Mouse (Mus musculus) G1E (cell line): ENCODE measurements around the gene Galnt2. TPM values are rescaled to one million over a fixed set of nuclear protein-coding genes. Genes with fewer than 3 reads are reported as not detected.

Experiments used
- ATAC-seq: 2 replicates; pipeline ENCODE4 v1.8.0; 2016; ENCODE audit warnings: mild to moderate bottlenecking; ENCODE audit not compliant: insufficient number of reproducible peaks, poor library complexity, low FRiP score, severe bottlenecking; ENCODE audit errors: extremely low read depth
- DNase-seq: peaks from one replicate; pipeline ENCODE4 v3.0.0; 2012; ENCODE audit warnings: low spot score
- H3K27me3 ChIP-seq: 2 replicates; pipeline ENCODE4 v1.6.1; 2012; ENCODE audit warnings: mild to moderate bottlenecking, low read length, inconsistent platforms; ENCODE audit not compliant: insufficient read depth
- H3K36me3 ChIP-seq: replicated peaks from 2 replicates; pipeline ENCODE3; 2012; ENCODE audit warnings: mild to moderate bottlenecking, inconsistent platforms
- H3K4me1 ChIP-seq: 2 replicates; pipeline ENCODE4 v1.6.1; 2012; ENCODE audit warnings: low read depth, low read length, inconsistent platforms, mixed read lengths; ENCODE audit not compliant: insufficient read depth
- H3K4me3 ChIP-seq: 2 replicates; pipeline ENCODE4 v1.5.1; 2012; ENCODE audit warnings: low read depth, mild to moderate bottlenecking, inconsistent platforms, low read length, moderate library complexity, mixed read lengths
- H3K9me3 ChIP-seq: replicated peaks from 2 replicates; pipeline ENCODE4 v1.6.1; 2012; ENCODE audit warnings: inconsistent platforms
- CTCF ChIP-seq: IDR thresholded peaks from 2 replicates; pipeline ENCODE4 v1.5.1; 2012; ENCODE audit warnings: low read depth, low read length, inconsistent platforms, mixed read lengths
- GATA1 ChIP-seq: IDR thresholded peaks from 2 replicates; pipeline ENCODE4 v1.6.1; 2012; ENCODE audit warnings: borderline replicate concordance, low read length, inconsistent platforms, mixed read lengths
- GATA2 ChIP-seq: IDR thresholded peaks from 2 replicates; pipeline ENCODE4 v1.6.1; 2012; ENCODE audit warnings: low read depth, low read length, inconsistent platforms, borderline replicate concordance
- POLR2AphosphoS5 ChIP-seq: IDR thresholded peaks from 2 replicates; pipeline ENCODE4 v1.6.1; 2012; ENCODE audit warnings: low read depth, low read length, inconsistent platforms; ENCODE audit not compliant: insufficient replicate concordance
- TAL1 ChIP-seq: conservative IDR thresholded peaks from 2 replicates; pipeline ENCODE4 v1.6.1; 2012; ENCODE audit warnings: low read depth, low read length, inconsistent platforms, mixed read lengths
- polyA plus RNA-seq: library from polyadenylated mRNA; stranded (reverse); fragments of >175 nt; gene quantifications from 2 replicates; pipeline ENCODE4 v1.2.3, GENCODE M21; 2012
- total RNA-seq, 2 experiments: library from RNA; stranded (forward) in 1 of 2; stranded (reverse) in 1 of 2; fragments of 200-1000 nt in 1 of 2; fragments of >200 nt in 1 of 2; fragmentation: Nextera tagmentation in 1 of 2; gene quantifications; 2 replicates each; pipeline ENCODE4 v1.2.3; 2014 to 2017

The Galnt2 gene
- total and polyA plus RNA-seq, 3 experiments, result not detected

DNA sequence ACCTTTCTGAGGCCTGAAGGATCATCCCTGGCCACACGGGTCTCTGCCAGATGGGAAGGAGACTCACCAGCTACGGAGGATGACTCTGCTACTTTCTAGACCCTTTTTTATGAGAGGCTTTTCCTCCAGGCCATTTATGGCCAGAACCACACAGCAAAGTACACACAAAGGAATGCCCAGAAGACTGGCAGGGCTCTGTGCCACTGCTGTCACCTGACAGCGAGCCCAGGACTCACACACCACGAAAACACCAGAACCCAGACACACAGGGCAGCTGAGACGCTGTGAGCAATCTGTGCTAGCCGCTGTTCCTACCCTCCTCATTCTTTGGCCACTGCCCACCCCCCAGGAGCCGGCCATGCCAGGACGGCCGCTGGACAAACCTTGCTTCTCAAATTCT, 144.5 kb downstream of the Galnt2 start:
- no peak for DNase-seq
- no peaks in the 10 kb centered on the region for H3K27me3 ChIP-seq
- no peak overlapping the region for H3K4me3 ChIP-seq
- no peak for TF ChIP-seq GATA2
- TF ChIP-seq CTCF, result no peak
- TF ChIP-seq POLR2AphosphoS5, result no peak
- TF ChIP-seq TAL1, result no peak
- TF ChIP-seq GATA1, result no peak
- peaks cover 47% of the 10 kb centered on the region for H3K9me3 ChIP-seq
- ATAC-seq, result no peak; the same call in 1 of the 2 replicates
- H3K36me3 ChIP-seq, result no peaks in the 10 kb centered on the region
- H3K4me1 ChIP-seq, result no peaks in the 10 kb centered on the region

DNA sequence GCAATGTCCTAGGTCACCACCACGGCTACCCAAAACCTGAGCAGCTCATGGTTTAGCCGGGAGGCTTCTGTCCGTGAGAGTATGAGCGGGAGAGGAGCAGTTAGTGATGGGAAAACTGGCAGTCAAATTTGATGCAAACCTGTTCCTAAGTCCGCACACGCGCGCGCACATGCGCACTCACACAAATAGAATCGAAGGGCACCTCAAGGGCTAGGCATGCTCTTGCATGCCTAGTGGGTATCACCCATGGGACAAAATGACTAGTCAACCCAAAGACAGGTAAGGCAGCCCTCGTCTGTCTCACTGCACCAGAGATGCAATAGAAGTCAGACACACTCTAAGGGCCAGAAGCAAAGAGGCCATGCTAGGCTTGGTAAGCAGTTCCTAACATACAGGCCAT, 145.2 kb downstream of the Galnt2 start:
- Histone ChIP-seq H3K9me3 (peaks cover 44% of the 10 kb centered on the region), H3K4me1 (no peaks in the 10 kb centered on the region), H3K4me3 (no peak overlapping the region), H3K27me3 (no peaks in the 10 kb centered on the region), H3K36me3 (no peaks in the 10 kb centered on the region)
- TF ChIP-seq POLR2AphosphoS5 (no peak), CTCF (no peak), TAL1 (no peak), GATA1 (no peak), GATA2 (no peak)
- DNase-seq (no peak), ATAC-seq (no peak)

DNA sequence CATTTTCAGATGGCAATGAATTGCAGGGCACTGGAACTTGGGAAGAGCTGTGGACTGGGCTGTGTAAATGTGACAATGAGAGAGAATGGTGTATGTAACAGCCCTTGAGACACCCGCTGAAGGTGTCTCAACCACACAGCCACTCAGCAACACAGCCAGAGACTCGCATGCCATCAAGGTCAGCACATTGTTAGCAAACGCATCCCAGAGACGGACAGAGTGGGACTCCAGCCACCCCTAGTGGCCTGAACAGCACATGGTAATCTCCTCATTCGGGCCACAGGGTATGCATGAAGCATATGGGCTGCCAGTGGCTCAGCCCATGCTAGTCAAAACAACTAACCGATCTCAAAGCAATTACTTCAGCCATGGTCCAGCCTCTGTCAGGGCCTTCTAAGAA, 148.1 kb downstream of the Galnt2 start:
- H3K4me3 ChIP-seq, result no peak overlapping the region
- H3K4me1 ChIP-seq, result no peaks in the 10 kb centered on the region
- peaks cover 48% of the 10 kb centered on the region for H3K9me3 ChIP-seq
- no peaks in the 10 kb centered on the region for H3K27me3 ChIP-seq
- ATAC-seq (no peak), DNase-seq (no peak)
- no peak for TF ChIP-seq GATA1
- H3K36me3 ChIP-seq, result no peaks in the 10 kb centered on the region

DNA sequence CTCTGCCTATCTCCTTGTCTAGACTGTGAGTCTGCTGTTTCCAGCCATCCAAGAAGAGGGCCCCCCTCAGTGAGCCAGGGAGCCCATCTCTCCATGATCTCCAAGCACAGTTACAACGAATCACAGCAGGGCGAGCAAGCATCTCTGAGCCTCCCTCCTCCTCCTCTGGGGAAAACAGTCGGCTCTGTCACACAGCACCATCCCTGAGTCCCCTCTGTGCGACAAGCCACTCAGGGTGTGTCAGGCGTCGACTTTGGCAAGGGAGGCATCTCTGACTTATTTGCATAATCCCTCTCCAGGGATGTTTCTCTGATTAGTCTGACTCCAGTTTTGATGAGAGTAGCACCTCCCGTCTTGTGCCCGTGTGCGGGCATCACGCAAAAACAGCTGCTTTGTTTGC, 151.0 kb downstream of the Galnt2 start:
- no peak for DNase-seq
- ATAC-seq, result no peak
- no peaks in the 10 kb centered on the region for H3K27me3 ChIP-seq
- no peaks in the 10 kb centered on the region for H3K4me1 ChIP-seq
- TF ChIP-seq CTCF (no peak), GATA1 (no peak), POLR2AphosphoS5 (no peak), GATA2 (no peak), TAL1 (no peak)
- H3K4me3 ChIP-seq, result no peak overlapping the region
- H3K9me3 ChIP-seq, result peaks cover 48% of the 10 kb centered on the region
- H3K36me3 ChIP-seq, result no peaks in the 10 kb centered on the region

DNA sequence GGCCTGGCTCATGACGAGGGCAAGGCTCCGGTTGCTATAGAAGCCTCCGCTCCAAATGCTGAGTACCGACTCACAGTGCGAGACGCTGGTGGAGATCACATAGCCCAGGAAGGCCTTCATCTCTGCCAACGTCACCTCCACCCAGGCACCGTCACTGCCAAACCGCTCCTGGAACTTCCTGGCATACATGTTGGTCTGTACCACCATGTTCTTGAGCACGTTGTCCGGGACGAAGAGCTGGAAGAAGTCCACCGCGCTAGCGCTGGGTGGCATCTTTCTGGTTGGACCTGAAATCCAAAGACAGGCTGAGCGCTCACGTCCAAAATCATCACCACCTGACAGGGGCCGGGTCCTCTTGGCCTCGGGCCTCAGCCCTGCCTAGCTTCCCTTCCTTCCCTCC, 153.1 kb downstream of the Galnt2 start:
- Histone ChIP-seq H3K4me1 (no peaks in the 10 kb centered on the region), H3K4me3 (no peak overlapping the region), H3K9me3 (peaks cover 53% of the 10 kb centered on the region), H3K36me3 (no peaks in the 10 kb centered on the region), H3K27me3 (no peaks in the 10 kb centered on the region)
- no peak for ATAC-seq
- no peak for TF ChIP-seq GATA1
- TF ChIP-seq TAL1, result no peak
- TF ChIP-seq GATA2, result no peak
- DNase-seq, result no peak

DNA sequence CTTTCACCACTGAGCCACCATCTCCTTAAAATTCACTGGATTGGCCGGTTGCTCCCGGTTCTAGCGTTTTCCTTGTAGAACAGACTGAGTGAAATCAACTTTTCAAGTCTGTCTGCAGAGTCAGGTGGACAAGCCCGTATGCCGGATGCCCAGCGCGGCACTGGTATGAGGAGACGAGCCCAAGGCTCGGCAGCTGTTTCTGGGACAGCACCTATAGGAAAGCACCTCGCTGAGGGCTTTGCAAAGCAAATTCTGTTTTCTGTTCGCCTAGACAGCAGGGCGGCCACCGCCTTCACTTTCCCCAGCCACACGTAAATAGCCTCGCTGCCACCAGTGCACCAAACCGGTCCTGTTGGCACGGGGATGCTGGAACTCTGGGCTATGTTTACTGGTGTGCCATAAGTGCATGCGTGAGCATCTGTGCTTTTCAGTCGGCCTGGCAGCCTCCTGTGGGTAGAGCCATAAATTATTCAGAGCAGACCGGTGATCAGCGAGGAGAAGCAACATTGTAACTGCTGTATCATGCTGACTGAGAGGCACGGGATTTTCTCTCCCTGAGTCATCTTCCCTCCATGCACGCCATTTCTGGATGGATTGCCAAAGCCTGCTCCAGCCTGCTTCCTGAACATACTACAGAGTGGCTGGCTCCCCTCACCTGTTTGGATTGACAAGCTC, 155.2 kb downstream of the Galnt2 start:
- Histone ChIP-seq H3K27me3 (no peaks in the 10 kb centered on the region), H3K36me3 (no peaks in the 10 kb centered on the region), H3K9me3 (peaks cover 50% of the 10 kb centered on the region), H3K4me3 (no peak overlapping the region), H3K4me1 (no peaks in the 10 kb centered on the region)
- ATAC-seq (no peak), DNase-seq (no peak)
- TF ChIP-seq GATA2 (no peak), GATA1 (no peak), CTCF (no peak), POLR2AphosphoS5 (no peak), TAL1 (no peak)

DNA sequence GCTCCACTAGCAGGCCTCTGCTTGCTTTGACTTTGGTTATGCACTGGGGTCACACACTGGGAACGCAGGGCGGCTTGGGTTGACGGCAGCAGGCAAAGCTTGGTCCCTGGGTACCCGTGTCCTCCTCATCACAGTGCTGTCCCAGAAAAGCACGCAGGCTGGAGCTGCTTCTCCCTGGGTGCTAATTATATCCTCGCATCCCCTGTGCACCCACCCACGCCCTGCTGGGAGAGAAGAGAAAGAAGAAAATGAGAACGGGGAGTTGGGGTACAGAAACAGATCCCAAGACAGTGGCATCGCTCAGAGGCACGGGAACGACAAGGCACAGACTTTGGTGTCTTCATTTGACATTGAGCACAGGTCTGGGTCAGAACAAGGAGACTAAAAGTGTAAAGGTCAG, 158.3 kb downstream of the Galnt2 start:
- DNase-seq, result no peak
- no peak for ATAC-seq
- no peaks in the 10 kb centered on the region for H3K27me3 ChIP-seq
- H3K4me3 ChIP-seq, result no peak overlapping the region
- H3K4me1 ChIP-seq, result no peaks in the 10 kb centered on the region
- no peak for TF ChIP-seq CTCF
- no peak for TF ChIP-seq GATA1
- TF ChIP-seq TAL1, result no peak
- TF ChIP-seq POLR2AphosphoS5, result no peak
- no peak for TF ChIP-seq GATA2
- peaks cover 49% of the 10 kb centered on the region for H3K9me3 ChIP-seq
- H3K36me3 ChIP-seq, result no peaks in the 10 kb centered on the region
